Mouse (Mus musculus) liver, embryonic 14.5 days (tissue): ENCODE data around the gene Fbxo22.

Source experiments
- CTCF ChIP-seq: IDR thresholded peaks from 2 replicates; pipeline ENCODE4 v1.5.1; 2016; ENCODE audit warnings: antibody characterized with exemption, low read depth, control low read depth
- EP300 ChIP-seq: IDR thresholded peaks from 2 replicates; pipeline ENCODE4 v1.6.1; 2016; ENCODE audit warnings: antibody characterized with exemption, low read depth

- no peak for TF ChIP-seq CTCF
- no peak for TF ChIP-seq EP300
Measured at GRCm38 (mm10) chr9:55246440-55246839, 37.7 kb downstream of the Fbxo22 start.
